Mouse (Mus musculus) Patski (cell line): ENCODE data around the gene Phactr2. TPM values are rescaled to one million over a fixed set of nuclear protein-coding genes. Genes with fewer than 3 reads are reported as not detected.

Experiments
- ATAC-seq: fragments of 100-300 bp; one replicate; pipeline ENCODE4 v1.8.0; 2021
- CTCF ChIA-PET: fragments of 350-600 bp; sonication (Branson Sonifier 250); formaldehyde crosslinking; loops from one replicate; lab custom pipeline; 2022; ENCODE audit warnings: inconsistent platforms; lab: Charles Lee
- POLR2A ChIA-PET: fragments of 350-600 bp; sonication (Branson Sonifier 250); formaldehyde crosslinking; loops from one replicate; lab custom pipeline; 2022; ENCODE audit warnings: antibody characterized with exemption, inconsistent platforms; lab: Charles Lee
- DNase-seq: peaks from one replicate; pipeline ENCODE4 v3.0.0-alpha.2; 2011; ENCODE audit warnings: low read depth, low spot score
- H3K27me3 ChIP-seq: fragments of 371-371 bp; one replicate; pipeline ENCODE4 v1.5.1; 2021
- CTCF ChIP-seq: fragments of 100-300 bp; IDR thresholded peaks from one replicate; pipeline ENCODE4 v1.5.1; 2021
- in situ Hi-C: fragments of 300-500 bp; cut with MboI; formaldehyde crosslinking; loops from 3 replicates; pipeline ENCODE4 v1.11.1; 2018; ENCODE audit warnings: low pct_unique_long_range_greater_than_20kb, mixed read lengths
- polyA plus RNA-seq: library from polyadenylated mRNA; unstranded; gene quantifications from one replicate; pipeline ENCODE4 v1.2.3, GENCODE M21; 2021

Phactr2 gene
- polyA plus RNA-seq, 1 experiment from 2014 or later: 9.3 TPM

DNA sequence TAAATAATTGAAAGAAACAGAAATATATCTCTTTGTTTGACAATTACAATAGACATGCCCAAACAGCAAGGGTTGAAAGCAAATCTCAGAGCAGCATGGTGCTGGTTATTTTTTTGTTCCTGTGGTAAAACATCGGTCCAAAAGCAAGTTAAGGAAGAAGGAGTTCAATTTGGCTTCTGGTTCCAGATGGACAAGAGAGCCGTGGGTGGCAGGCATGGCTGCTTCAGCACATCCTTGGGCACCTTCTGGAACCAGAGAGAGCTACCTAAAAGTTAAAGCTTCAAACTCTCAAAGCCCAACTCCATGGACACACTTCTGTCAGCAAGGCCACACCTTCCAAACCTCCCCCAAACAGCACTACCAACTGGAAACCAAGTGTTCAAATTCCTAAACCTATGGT lies 140.4 kb downstream of the Phactr2 start:
- POLR2A ChIA-PET: no interaction called here
- in situ Hi-C loops: no loop called here
- DNase-seq (no peak), ATAC-seq (no peak)
- TF ChIP-seq CTCF: no peak
- CTCF ChIA-PET: interaction anchor here (1.7 kb wide), 1 partner anchor 10 kb away, joined by 4 read pairs; no protein-coding TSS in a partner anchor
- no peaks in the 10 kb centered on the region for H3K27me3 ChIP-seq

DNA sequence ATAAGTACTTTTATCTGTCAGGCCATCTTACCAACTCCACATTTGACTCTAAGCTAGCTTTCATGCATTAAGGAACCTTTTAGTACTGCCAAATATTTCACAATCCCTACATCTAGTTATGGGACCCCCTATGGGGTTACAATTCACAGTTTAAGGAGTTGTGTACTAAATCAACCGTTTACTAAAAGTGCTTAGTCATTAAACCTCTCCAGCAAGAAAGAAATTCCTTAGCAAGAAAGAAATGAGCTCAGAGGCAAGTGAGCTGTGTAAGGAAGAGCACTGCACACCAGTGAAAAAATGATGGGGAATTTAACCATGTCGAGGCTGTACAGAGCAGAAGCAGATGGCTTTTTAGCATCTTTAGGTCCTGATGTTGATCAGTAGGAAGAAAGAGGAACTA lies 141.2 kb downstream of the Phactr2 start:
- ChIA-PET POLR2A (no interaction called here), CTCF (interaction anchor here (0.8 to 1.7 kb wide), 2 partner anchors 9 kb away, joined by 3 to 4 read pairs; no protein-coding TSS in a partner anchor)
- in situ Hi-C loops: no loop called here
- no peak for TF ChIP-seq CTCF
- ATAC-seq: peak; percentile 62
- no peaks in the 10 kb centered on the region for H3K27me3 ChIP-seq
- DNase-seq: peak; percentile 20

DNA sequence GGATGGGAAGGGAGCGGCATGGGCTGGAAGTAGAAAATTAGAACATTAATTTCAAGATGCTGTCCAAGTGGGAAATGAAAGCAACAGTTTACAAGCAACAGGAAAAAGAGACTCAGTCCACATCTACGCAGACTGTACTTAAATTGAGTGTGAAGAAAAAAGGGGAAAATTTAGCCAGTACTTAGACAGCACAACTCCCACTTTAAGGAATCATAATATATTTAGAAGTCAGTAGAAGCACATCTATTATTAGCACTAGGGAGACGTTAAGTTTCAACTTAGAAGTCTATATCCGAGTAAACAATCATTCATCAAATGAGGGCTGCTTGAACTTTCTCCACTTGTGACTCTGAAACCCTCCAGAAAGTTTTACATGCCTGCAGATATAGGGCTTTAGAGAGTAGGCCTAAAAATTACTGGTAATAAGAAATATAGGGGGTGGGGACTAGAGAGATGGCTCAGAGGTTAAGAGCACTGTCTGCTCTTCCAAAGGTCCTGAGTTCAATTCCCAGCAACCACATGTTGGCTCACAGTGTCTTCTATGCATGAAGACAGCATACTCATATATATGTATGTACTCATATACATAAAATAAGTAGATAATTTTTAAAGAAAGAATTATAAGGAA lies 142.7 kb downstream of the Phactr2 start:
- in situ Hi-C loops: no loop called here

DNA sequence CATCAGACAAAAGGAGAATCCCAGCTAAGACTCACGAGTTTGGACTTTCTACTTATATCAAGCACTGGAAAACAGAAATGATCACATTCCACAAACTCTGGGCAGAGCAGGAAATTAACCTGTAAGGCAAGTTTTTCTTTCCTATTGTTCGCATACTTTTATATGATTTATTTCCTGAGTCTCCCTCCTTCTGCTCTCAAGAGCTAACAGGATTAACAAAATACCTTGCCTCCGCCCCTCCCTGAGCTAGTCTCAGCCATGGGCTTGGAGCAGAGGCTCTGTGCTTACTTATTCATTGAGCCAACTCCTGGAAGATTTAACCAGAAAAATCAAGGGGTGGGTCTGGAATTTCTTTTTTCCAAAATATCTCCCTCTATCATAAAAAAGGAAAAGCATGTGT lies 145.6 kb downstream of the Phactr2 start:
- in situ Hi-C loops: no loop called here
- ChIA-PET CTCF (no interaction called here), POLR2A (no interaction called here)
- TF ChIP-seq CTCF: no peak
- no peak for DNase-seq
- H3K27me3 ChIP-seq: no peaks in the 10 kb centered on the region
- ATAC-seq: no peak

More for the DNA sequence above, 142.7 kb downstream of the Phactr2 start:
- TF ChIP-seq CTCF: no peak
- ChIA-PET CTCF (no interaction called here), POLR2A (no interaction called here)
- no peaks in the 10 kb centered on the region for H3K27me3 ChIP-seq
- ATAC-seq (no peak), DNase-seq (no peak)

DNA sequence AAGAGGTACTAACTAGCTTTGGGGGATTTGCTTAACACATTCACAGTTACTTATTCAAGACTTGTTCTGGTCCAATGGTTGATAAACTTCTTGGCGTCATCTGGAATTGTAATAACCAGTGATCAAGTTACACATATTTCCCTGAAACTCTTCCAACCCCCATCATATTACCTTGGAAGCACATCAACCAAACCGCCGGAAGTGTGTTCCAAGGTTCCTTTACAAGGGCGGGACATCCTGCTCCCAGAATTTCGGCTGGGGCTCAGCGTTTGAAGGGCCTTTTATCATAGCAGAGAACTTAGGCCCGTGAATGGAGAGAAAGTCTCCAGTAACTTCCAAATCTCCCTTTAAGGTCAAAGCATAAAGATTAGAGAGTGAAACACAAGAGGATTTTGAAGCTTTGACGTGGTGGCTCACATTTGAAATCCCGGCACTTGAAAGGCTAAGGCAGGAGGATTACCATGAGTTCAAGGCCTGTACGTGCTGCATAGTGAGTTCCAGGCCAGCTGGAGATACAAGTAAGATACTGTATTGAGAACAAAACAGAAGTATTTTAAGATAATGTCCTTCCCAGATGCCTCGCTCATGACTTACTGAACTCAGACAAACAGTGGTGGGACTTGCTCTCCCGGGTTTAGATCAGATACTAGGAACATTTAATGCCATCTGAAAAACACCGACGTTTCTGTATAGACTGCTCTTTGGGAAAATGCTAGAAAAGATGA lies 147.9 kb downstream of the Phactr2 start:
- DNase-seq: no peak
- ChIA-PET POLR2A (no interaction called here), CTCF (no interaction called here)
- ATAC-seq: no peak
- no peak for TF ChIP-seq CTCF
- H3K27me3 ChIP-seq: no peaks in the 10 kb centered on the region
- in situ Hi-C loops: no loop called here

DNA sequence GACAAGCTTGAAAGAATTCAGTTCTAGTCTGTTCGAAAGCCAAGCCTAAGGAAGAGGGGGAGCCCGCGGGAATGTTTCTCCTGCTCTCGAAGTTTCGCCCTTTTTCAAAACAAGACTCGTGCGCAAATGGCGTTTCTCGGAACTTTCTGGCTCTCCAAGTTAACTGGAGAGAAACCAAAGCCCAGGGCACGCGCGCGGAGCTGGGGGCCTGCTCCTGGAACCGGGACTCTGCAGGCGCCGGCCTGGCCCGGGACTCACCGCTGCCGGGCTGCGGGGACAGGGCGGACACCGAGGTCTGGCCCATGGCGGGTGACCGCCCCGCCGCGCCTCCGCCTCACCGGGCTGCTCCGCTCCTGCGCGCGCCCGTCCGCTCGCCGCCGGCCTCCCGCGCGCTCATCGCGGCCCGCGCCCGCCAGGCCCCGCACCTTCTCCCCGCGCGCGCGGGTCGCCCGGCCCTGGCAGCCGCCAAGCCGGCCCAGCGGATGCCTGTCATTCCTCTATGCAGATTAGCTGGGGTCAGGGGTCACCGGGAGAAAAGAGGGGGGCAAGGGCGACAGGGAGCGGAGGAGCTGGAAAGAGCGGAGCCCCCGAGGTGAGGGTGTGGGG lies 150.3 kb downstream of the Phactr2 start:
- CTCF ChIA-PET: interaction anchor here (0.8 to 1.1 kb wide), 3 partner anchors 9 to 375 kb away, joined by 3 to 4 read pairs (median 4); no protein-coding TSS in a partner anchor
- in situ Hi-C loops: no loop called here
- no peaks in the 10 kb centered on the region for H3K27me3 ChIP-seq
- DNase-seq: no peak
- no peak for TF ChIP-seq CTCF
- peak; percentile 73 for ATAC-seq
- POLR2A ChIA-PET: interaction anchor here (0.5 kb wide), 1 partner anchor 850 kb away, joined by 3 read pairs; no protein-coding TSS in a partner anchor

DNA sequence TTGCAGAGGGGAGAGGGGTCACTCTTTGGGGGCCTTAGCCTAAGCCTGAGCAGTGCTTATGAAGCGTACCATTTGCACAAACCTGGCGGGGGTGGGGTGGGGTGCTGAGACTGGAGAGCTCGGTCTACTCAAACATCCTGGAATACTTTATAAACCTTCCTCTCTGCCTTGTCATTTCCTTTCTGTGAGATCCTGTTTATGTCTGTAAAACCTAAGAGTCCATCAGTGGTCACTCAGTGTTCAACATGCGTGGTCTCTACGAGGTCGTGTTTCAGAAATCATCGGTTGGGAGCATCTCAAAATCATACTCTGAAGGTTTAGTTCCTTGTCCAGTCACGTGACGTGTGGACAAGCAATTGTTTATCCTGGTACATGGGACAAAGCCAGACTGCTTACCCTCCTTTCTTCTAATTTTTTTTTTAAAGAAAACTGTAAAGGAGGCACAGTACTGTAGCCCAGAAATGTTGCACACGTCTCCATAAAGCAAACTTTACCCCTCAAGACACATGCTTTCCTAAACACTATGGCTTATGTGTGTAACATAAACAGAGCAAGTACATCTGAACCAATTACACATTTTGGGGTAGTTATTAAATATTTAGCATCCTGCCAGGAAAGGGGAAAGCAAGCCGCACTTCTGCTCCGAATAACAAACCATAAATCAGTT lies 150.9 kb downstream of the Phactr2 start:
- CTCF ChIA-PET: interaction anchor here (0.6 to 1.2 kb wide), 4 partner anchors 11 to 200 kb away, joined by 3 to 5 read pairs (median 3); no protein-coding TSS in a partner anchor
- POLR2A ChIA-PET: interaction anchor here (0.5 kb wide), 1 partner anchor 851 kb away, joined by 3 read pairs; no protein-coding TSS in a partner anchor
- in situ Hi-C loops: no loop called here
- ATAC-seq (no peak), DNase-seq (no peak)
- H3K27me3 ChIP-seq: no peaks in the 10 kb centered on the region
- TF ChIP-seq CTCF: no peak

DNA sequence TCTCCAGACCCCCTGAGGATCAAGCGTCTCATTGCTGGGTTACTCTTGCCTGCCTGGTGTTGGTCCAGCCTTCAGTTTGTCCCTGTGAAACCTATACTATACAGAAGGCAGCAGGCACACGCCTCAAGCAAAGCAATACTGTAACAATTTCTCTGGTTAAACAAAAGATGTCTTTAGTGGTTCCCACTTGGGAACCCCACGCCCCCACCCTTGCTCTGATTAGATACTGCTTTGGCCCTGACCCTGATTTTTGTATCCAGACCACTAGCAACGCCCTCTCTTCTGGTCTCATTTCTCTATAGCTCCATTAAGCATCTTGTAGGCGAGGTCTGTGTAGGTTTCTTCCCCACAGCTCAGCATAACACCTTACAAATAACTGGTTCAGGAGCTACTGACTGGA lies 159.2 kb downstream of the Phactr2 start:
- POLR2A ChIA-PET: no interaction called here
- no peak for TF ChIP-seq CTCF
- DNase-seq (no peak), ATAC-seq (no peak)
- CTCF ChIA-PET: interaction anchor here (0.9 kb wide), 1 partner anchor 9 kb away, joined by 4 read pairs; no protein-coding TSS in a partner anchor
- H3K27me3 ChIP-seq: no peaks in the 10 kb centered on the region
- in situ Hi-C loops: no loop called here

DNA sequence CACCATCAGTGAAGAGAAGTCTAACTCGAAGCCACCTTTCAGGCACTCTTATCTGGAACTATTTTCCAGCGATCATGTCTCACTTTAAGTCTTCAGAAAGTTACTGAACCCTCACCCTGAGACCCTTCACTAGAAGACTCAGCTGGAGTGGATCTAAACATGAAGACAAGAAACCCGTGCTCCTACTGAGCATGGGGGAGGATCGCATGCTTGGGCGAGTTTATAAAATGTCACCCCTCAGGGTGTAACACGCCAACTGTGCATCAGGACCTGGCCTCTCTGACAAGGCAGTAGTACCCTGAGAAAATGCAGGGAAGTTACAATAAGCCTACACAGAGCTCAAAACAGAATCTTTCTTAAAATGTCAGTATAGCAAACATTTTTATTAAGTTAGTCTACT lies 161.6 kb downstream of the Phactr2 start:
- ATAC-seq (no peak), DNase-seq (no peak)
- H3K27me3 ChIP-seq: no peaks in the 10 kb centered on the region
- in situ Hi-C loops: no loop called here
- ChIA-PET POLR2A (no interaction called here), CTCF (interaction anchor here (1.2 kb wide), 1 partner anchor 10 kb away, joined by 5 read pairs; no protein-coding TSS in a partner anchor)
- no peak for TF ChIP-seq CTCF

- H3K27me3 ChIP-seq: no peaks in the 10 kb centered on the region
- no peak for TF ChIP-seq CTCF
- ChIA-PET CTCF (interaction anchor here (0.9 to 1.7 kb wide), 3 partner anchors 11 to 51 kb away, joined by 3 to 5 read pairs (median 3); no protein-coding TSS in a partner anchor), POLR2A (no interaction called here)
- in situ Hi-C loops: no loop called here
- no peak for DNase-seq
- ATAC-seq: no peak
These were observed 162.6 kb downstream of the Phactr2 start for GRCm38 (mm10) chr10:13311612-13312011.
